Mouse (Mus musculus): Measurements from ENCODE around the gene 9130008F23Rik. TPM values are rescaled to one million over a fixed set of nuclear protein-coding genes. Genes with fewer than 3 reads are reported as not detected.

Gene 9130008F23Rik
- polyA plus RNA-seq, 1 experiment from 2014 or later, result 1.3 TPM

GRCm38 (mm10) chr17:40887849-40888536 is 7.6 kb upstream of the 9130008F23Rik start:
- DNase-seq (ENCODE audit: low spot score), result no peak
- Histone ChIP-seq H3K9ac (ENCODE audit: low read depth, low read length) (no peak overlapping the region), H3K9me3 (ENCODE audit: control insufficient read depth, low read length) (no peaks in the 10 kb centered on the region), H3K36me3 (ENCODE audit: control insufficient read depth, insufficient read depth, low read length) (no peaks in the 10 kb centered on the region), H3K27ac (ENCODE audit: low read depth, low read length) (no peak overlapping the region), H3K4me1 (replicated peaks; ENCODE audit: control insufficient read depth, insufficient read depth, low read length) (no peaks in the 10 kb centered on the region), H3K4me3 (ENCODE audit: low read depth, low read length) (no peak overlapping the region), H3K27me3 (replicated peaks; ENCODE audit: control insufficient read depth, insufficient read depth, low read length) (no peaks in the 10 kb centered on the region), H3K4me2 (no peak overlapping the region)
- 53% methylated on average over 4 of the region's 4 CpGs for WGBS
- ATAC-seq (replicated peaks; ENCODE audit: low FRiP score), result peak; percentile 83

DNA sequence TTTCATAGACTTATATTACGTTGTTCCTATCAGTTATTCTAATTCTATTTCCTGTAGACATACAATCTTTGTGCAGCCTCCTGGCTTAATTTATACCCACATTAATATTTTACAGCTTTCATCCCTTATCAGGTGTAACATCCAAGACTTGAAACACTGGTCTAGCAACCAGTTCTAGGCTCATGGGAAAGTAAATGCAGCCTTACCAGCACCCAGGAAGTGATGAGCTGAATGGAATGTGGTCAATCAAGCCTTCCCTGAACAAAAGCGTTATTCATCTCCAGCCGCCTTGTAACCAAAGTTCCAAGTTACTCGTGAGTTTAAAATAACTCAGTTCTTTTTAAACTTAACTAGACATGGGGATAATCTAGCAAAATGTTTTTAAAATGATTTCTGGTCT is 4.8 kb upstream of the 9130008F23Rik start:
- Histone ChIP-seq H3K4me1 (replicated peaks; ENCODE audit: control insufficient read depth, insufficient read depth, low read length) (no peaks in the 10 kb centered on the region), H3K9me3 (ENCODE audit: control insufficient read depth, low read length) (no peaks in the 10 kb centered on the region), H3K9ac (ENCODE audit: low read depth, low read length) (no peak overlapping the region), H3K27ac (ENCODE audit: low read depth, low read length) (no peak overlapping the region), H3K36me3 (ENCODE audit: control insufficient read depth, insufficient read depth, low read length) (no peaks in the 10 kb centered on the region), H3K27me3 (replicated peaks; ENCODE audit: control insufficient read depth, insufficient read depth, low read length) (no peaks in the 10 kb centered on the region), H3K4me2 (no peak overlapping the region), H3K4me3 (ENCODE audit: low read depth, low read length) (no peak overlapping the region)
- DNase-seq (ENCODE audit: low spot score), result no peak
- 78% methylated on average over 4 of the region's 4 CpGs for WGBS
- no peak for ATAC-seq (replicated peaks; ENCODE audit: low FRiP score)

- Histone ChIP-seq H3K9me3 (ENCODE audit: control insufficient read depth, low read length) (no peaks in the 10 kb centered on the region), H3K4me3 (ENCODE audit: low read depth, low read length) (no peak overlapping the region), H3K27me3 (replicated peaks; ENCODE audit: control insufficient read depth, insufficient read depth, low read length) (no peaks in the 10 kb centered on the region), H3K4me1 (replicated peaks; ENCODE audit: control insufficient read depth, insufficient read depth, low read length) (no peaks in the 10 kb centered on the region), H3K36me3 (ENCODE audit: control insufficient read depth, insufficient read depth, low read length) (no peaks in the 10 kb centered on the region), H3K4me2 (no peak overlapping the region), H3K27ac (ENCODE audit: low read depth, low read length) (no peak overlapping the region), H3K9ac (ENCODE audit: low read depth, low read length) (no peak overlapping the region)
- WGBS, result 65% methylated on average over 6 of the region's 6 CpGs
- ATAC-seq (replicated peaks; ENCODE audit: low FRiP score), result no peak
- DNase-seq (ENCODE audit: low spot score), result no peak
Observed at GRCm38 (mm10) chr17:40882172-40882571, 1.8 kb upstream of the 9130008F23Rik start.

GRCm38 (mm10) chr17:40879528-40879923 is 833 bp downstream of the 9130008F23Rik start:
- no peaks in the 10 kb centered on the region for H3K9me3 ChIP-seq (ENCODE audit: control insufficient read depth, low read length)
- H3K4me1 ChIP-seq (replicated peaks; ENCODE audit: control insufficient read depth, insufficient read depth, low read length), result no peaks in the 10 kb centered on the region
- no peaks in the 10 kb centered on the region for H3K27me3 ChIP-seq (replicated peaks; ENCODE audit: control insufficient read depth, insufficient read depth, low read length)
- ATAC-seq (replicated peaks; ENCODE audit: low FRiP score), result no peak
- 4% methylated on average over 6 of the region's 6 CpGs for WGBS
- H3K36me3 ChIP-seq (ENCODE audit: control insufficient read depth, insufficient read depth, low read length), result no peaks in the 10 kb centered on the region
- DNase-seq (ENCODE audit: low spot score), result no peak
- H3K27ac ChIP-seq (ENCODE audit: low read depth, low read length), result no peak overlapping the region
- peak overlapping the region; percentile 72 for H3K4me3 ChIP-seq (ENCODE audit: low read depth, low read length)
- peak overlapping the region; percentile 74 for H3K4me2 ChIP-seq
- peak overlapping the region; percentile 74 for H3K9ac ChIP-seq (ENCODE audit: low read depth, low read length)

DNA sequence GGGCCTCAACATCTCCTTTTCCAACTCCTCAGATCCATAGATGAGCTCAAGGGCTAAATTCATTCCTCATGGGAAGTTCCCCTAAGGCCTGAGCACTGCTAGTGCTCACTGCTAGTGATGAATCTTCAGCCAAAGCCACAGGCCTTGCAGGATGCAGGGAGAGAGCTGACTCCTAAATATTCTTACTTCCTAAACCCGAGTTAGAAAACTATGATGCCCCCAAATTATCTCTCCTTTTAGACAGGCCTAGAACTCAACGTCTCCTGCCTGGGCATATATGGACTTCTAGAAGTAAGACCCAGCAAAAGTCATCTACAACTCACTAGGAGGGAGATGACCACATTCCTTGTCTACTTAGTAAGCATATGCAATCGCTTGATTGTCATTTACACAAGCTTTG is 2.6 kb downstream of the 9130008F23Rik start:
- no peak for ATAC-seq (replicated peaks; ENCODE audit: low FRiP score)
- no peaks in the 10 kb centered on the region for H3K9me3 ChIP-seq (ENCODE audit: control insufficient read depth, low read length)
- WGBS, result 28% methylated on average over 3 of the region's 3 CpGs
- 0 out of 2 replicates have a peak overlapping the region, but pooled peaks have one; percentile 72 for H3K4me3 ChIP-seq (ENCODE audit: low read depth, low read length)
- H3K9ac ChIP-seq (ENCODE audit: low read depth, low read length), result no peak overlapping the region
- H3K4me2 ChIP-seq, result peak overlapping the region; percentile 74
- no peaks in the 10 kb centered on the region for H3K36me3 ChIP-seq (ENCODE audit: control insufficient read depth, insufficient read depth, low read length)
- DNase-seq (ENCODE audit: low spot score), result no peak
- no peaks in the 10 kb centered on the region for H3K27me3 ChIP-seq (replicated peaks; ENCODE audit: control insufficient read depth, insufficient read depth, low read length)
- no peaks in the 10 kb centered on the region for H3K4me1 ChIP-seq (replicated peaks; ENCODE audit: control insufficient read depth, insufficient read depth, low read length)
- H3K27ac ChIP-seq (ENCODE audit: low read depth, low read length), result no peak overlapping the region

GRCm38 (mm10) chr17:40875568-40875967 is 4.8 kb downstream of the 9130008F23Rik start:
- no peaks in the 10 kb centered on the region for H3K4me1 ChIP-seq (replicated peaks; ENCODE audit: control insufficient read depth, insufficient read depth, low read length)
- H3K36me3 ChIP-seq (ENCODE audit: control insufficient read depth, insufficient read depth, low read length), result no peaks in the 10 kb centered on the region
- no peaks in the 10 kb centered on the region for H3K27me3 ChIP-seq (replicated peaks; ENCODE audit: control insufficient read depth, insufficient read depth, low read length)
- H3K9ac ChIP-seq (ENCODE audit: low read depth, low read length), result no peak overlapping the region
- H3K9me3 ChIP-seq (ENCODE audit: control insufficient read depth, low read length), result no peaks in the 10 kb centered on the region
- 47% methylated on average over 1 of the region's 1 CpGs for WGBS
- no peak overlapping the region for H3K27ac ChIP-seq (ENCODE audit: low read depth, low read length)
- DNase-seq (ENCODE audit: low spot score) (no peak), ATAC-seq (replicated peaks; ENCODE audit: low FRiP score) (no peak)
- no peak overlapping the region for H3K4me3 ChIP-seq (ENCODE audit: low read depth, low read length)
- no peak overlapping the region for H3K4me2 ChIP-seq

- no peaks in the 10 kb centered on the region for H3K4me1 ChIP-seq (replicated peaks; ENCODE audit: control insufficient read depth, insufficient read depth, low read length)
- no peak overlapping the region for H3K9ac ChIP-seq (ENCODE audit: low read depth, low read length)
- no peaks in the 10 kb centered on the region for H3K36me3 ChIP-seq (ENCODE audit: control insufficient read depth, insufficient read depth, low read length)
- DNase-seq (ENCODE audit: low spot score) (no peak), ATAC-seq (replicated peaks; ENCODE audit: low FRiP score) (no peak)
- H3K27me3 ChIP-seq (replicated peaks; ENCODE audit: control insufficient read depth, insufficient read depth, low read length), result no peaks in the 10 kb centered on the region
- H3K4me2 ChIP-seq, result no peak overlapping the region
- no peak overlapping the region for H3K4me3 ChIP-seq (ENCODE audit: low read depth, low read length)
- WGBS, result 81% methylated on average over 3 of the region's 3 CpGs
- no peak overlapping the region for H3K27ac ChIP-seq (ENCODE audit: low read depth, low read length)
- H3K9me3 ChIP-seq (ENCODE audit: control insufficient read depth, low read length), result no peaks in the 10 kb centered on the region
Observed at GRCm38 (mm10) chr17:40874701-40875100, 5.7 kb downstream of the 9130008F23Rik start.

GRCm38 (mm10) chr17:40873582-40874011 is 6.8 kb downstream of the 9130008F23Rik start:
- no peaks in the 10 kb centered on the region for H3K27me3 ChIP-seq (replicated peaks; ENCODE audit: control insufficient read depth, insufficient read depth, low read length)
- H3K9me3 ChIP-seq (ENCODE audit: control insufficient read depth, low read length), result no peaks in the 10 kb centered on the region
- no peak overlapping the region for H3K4me3 ChIP-seq (ENCODE audit: low read depth, low read length)
- 40% methylated on average over 2 of the region's 2 CpGs for WGBS
- H3K36me3 ChIP-seq (ENCODE audit: control insufficient read depth, insufficient read depth, low read length), result no peaks in the 10 kb centered on the region
- no peak overlapping the region for H3K4me2 ChIP-seq
- DNase-seq (ENCODE audit: low spot score) (no peak), ATAC-seq (replicated peaks; ENCODE audit: low FRiP score) (no peak)
- H3K27ac ChIP-seq (ENCODE audit: low read depth, low read length), result no peak overlapping the region
- H3K9ac ChIP-seq (ENCODE audit: low read depth, low read length), result no peak overlapping the region
- no peaks in the 10 kb centered on the region for H3K4me1 ChIP-seq (replicated peaks; ENCODE audit: control insufficient read depth, insufficient read depth, low read length)

DNA sequence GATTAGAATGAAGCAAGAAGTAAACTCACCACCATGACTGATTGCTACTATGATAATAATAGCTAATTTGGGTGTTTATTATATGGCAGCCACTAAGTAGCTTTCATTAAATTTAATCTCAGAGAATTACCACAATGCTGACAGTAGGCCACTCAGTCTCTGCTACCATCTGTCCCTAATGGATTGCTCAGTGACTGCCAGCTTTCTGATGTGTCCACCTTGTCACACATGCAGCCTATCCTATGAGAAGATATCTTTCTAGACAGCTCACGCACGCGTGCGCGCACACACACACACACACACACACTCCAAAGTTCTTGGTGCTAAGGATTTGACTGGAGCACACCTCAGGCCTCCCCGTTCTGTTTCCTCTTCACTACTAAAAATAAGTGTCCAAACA is 7.7 kb downstream of the 9130008F23Rik start:
- Histone ChIP-seq H3K27ac (ENCODE audit: low read depth, low read length) (no peak overlapping the region), H3K4me2 (no peak overlapping the region), H3K4me3 (ENCODE audit: low read depth, low read length) (no peak overlapping the region), H3K9ac (ENCODE audit: low read depth, low read length) (no peak overlapping the region), H3K4me1 (replicated peaks; ENCODE audit: control insufficient read depth, insufficient read depth, low read length) (no peaks in the 10 kb centered on the region), H3K9me3 (ENCODE audit: control insufficient read depth, low read length) (no peaks in the 10 kb centered on the region), H3K27me3 (replicated peaks; ENCODE audit: control insufficient read depth, insufficient read depth, low read length) (no peaks in the 10 kb centered on the region), H3K36me3 (ENCODE audit: control insufficient read depth, insufficient read depth, low read length) (no peaks in the 10 kb centered on the region)
- WGBS, result 94% methylated on average over 6 of the region's 6 CpGs
- no peak for DNase-seq (ENCODE audit: low spot score)
- ATAC-seq (replicated peaks; ENCODE audit: low FRiP score), result no peak
